Mouse (Mus musculus) gastrocnemius, adult 18-20 months (tissue): ENCODE measurements at regions not wholly inside any gene's neighbourhood (a gene's known extent, or its start where the extent isn't known, plus 50 kb on each side); places are given as distances from the start of the nearest gene placed in this dataset.
"Not testable (repeated sequence)": the region's sequence is repeated elsewhere in the genome, so short reads cannot be mapped to it uniquely, and the experiment has no call there.

Source experiments
- DNase-seq: peaks from one replicate; pipeline ENCODE4 v3.0.0; 2021; ENCODE audit warnings: low spot score

- DNase-seq = no peak
These were observed 114.2 kb downstream of the Nectin1 start for GRCm38 (mm10) chr9:43857988-43858387.

GRCm38 (mm10) chr9:43858761-43859160 lies 115.0 kb downstream of the Nectin1 start:
- no peak for DNase-seq

- DNase-seq = no peak
These were observed 116.5 kb downstream of the Nectin1 start for GRCm38 (mm10) chr9:43860264-43860663.

GRCm38 (mm10) chr9:43861375-43861774 lies 117.6 kb downstream of the Nectin1 start:
- no peak for DNase-seq

GRCm38 (mm10) chr9:43862034-43862433 lies 118.2 kb downstream of the Nectin1 start:
- not testable (repeated sequence) for DNase-seq

- DNase-seq = peak; percentile 7
These were observed 120.0 kb downstream of the Nectin1 start for GRCm38 (mm10) chr9:43863609-43864397.

GRCm38 (mm10) chr9:43866802-43867201 lies 123.0 kb downstream of the Nectin1 start:
- DNase-seq = no peak

GRCm38 (mm10) chr9:43873841-43874240 lies 130.1 kb downstream of the Nectin1 start:
- DNase-seq = no peak

GRCm38 (mm10) chr9:43874332-43874731 lies 130.5 kb downstream of the Nectin1 start:
- DNase-seq = no peak

- DNase-seq = no peak
These were observed 135.6 kb downstream of the Nectin1 start for GRCm38 (mm10) chr9:43879220-43879968.

GRCm38 (mm10) chr9:43879969-43880396 lies 136.2 kb downstream of the Nectin1 start:
- DNase-seq = no peak

- DNase-seq = no peak
These were observed 149.3 kb downstream of the Nectin1 start for GRCm38 (mm10) chr9:43893086-43893485.

GRCm38 (mm10) chr9:43899239-43899638 lies 143.9 kb upstream of the Thy1 start:
- DNase-seq = no peak

- no peak for DNase-seq
These were observed 134.9 kb upstream of the Thy1 start for GRCm38 (mm10) chr9:43908325-43908724.

GRCm38 (mm10) chr9:43915015-43915414 lies 128.2 kb upstream of the Thy1 start:
- DNase-seq = no peak

- no peak for DNase-seq
These were observed 125.7 kb upstream of the Thy1 start for GRCm38 (mm10) chr9:43917467-43917866.

GRCm38 (mm10) chr9:43919010-43919409 lies 124.2 kb upstream of the Thy1 start:
- DNase-seq = no peak

GRCm38 (mm10) chr9:43920053-43920754 lies 123.0 kb upstream of the Thy1 start:
- peak; percentile 63 for DNase-seq

- DNase-seq = no peak
These were observed 121.0 kb upstream of the Thy1 start for GRCm38 (mm10) chr9:43922231-43922630.

- no peak for DNase-seq
These were observed 120.1 kb upstream of the Thy1 start for GRCm38 (mm10) chr9:43923088-43923487.

GRCm38 (mm10) chr9:43924795-43925194 lies 118.4 kb upstream of the Thy1 start:
- no peak for DNase-seq
